Mouse (Mus musculus): ENCODE results near the gene Kit. TPM values are rescaled to one million over a fixed set of nuclear protein-coding genes. Genes with fewer than 3 reads are reported as not detected.
A peak's percentile ranks its signal among the peaks of the same experiment; 100 is the strongest.

The Kit gene
- polyA plus RNA-seq (2015; fragmentation: Nextera tagmentation; extraction: Ambion mirVana), result 14.5 and 15.6 TPM in 2 replicates

- peak within 1 kb of the TSS; percentile 99 for H3K4me2 ChIP-seq (ENCODE audit: low read length)
- H3K9me3 ChIP-seq (replicated peaks; ENCODE audit: low read length), result no peaks in the 10 kb centered on the region
- H3K4me3 ChIP-seq (replicated peaks; ENCODE audit: low read depth, low read length), result peak within 1 kb of the TSS; percentile 57
- 0 out of 2 replicates have a peak within 1 kb of the TSS, but pooled peaks have one; percentile 9 for H3K27ac ChIP-seq
- peak within 1 kb of the TSS; percentile 64 for H3K9ac ChIP-seq (ENCODE audit: low read depth, low read length)
- no peak for TF ChIP-seq CTCF (IDR thresholded peaks at IDR 0.05; ENCODE audit: low read depth)
- H3K36me3 ChIP-seq (ENCODE audit: insufficient read depth, low read length), result no peaks in the 10 kb centered on the region
- WGBS, result under 1% methylated on average over 65 of the region's 65 CpGs
- 0 out of 2 replicates have a peak, but pooled peaks cover 2% of the 10 kb centered on the region for H3K4me1 ChIP-seq (replicated peaks; ENCODE audit: insufficient read depth, low read length)
- peak; percentile 93 for DNase-seq (ENCODE audit: low spot score)
- H3K27me3 ChIP-seq (ENCODE audit: insufficient read depth, low read length), result no peaks in the 10 kb centered on the region
- ATAC-seq (replicated peaks; ENCODE audit: low FRiP score, low read depth), result peak; percentile 85
Measured at GRCm38 (mm10) chr5:75574852-75575566, at the start of gene Kit. Gene Kit, plus strand, starts transcription at chr5:75574916.

- Histone ChIP-seq H3K9ac (ENCODE audit: low read depth, low read length) (no peak overlapping the region), H3K4me1 (replicated peaks; ENCODE audit: insufficient read depth, low read length) (no peaks in the 10 kb centered on the region), H3K9me3 (replicated peaks; ENCODE audit: low read length) (no peaks in the 10 kb centered on the region), H3K27ac (no peak overlapping the region), H3K4me3 (replicated peaks; ENCODE audit: low read depth, low read length) (no peak overlapping the region), H3K27me3 (ENCODE audit: insufficient read depth, low read length) (no peaks in the 10 kb centered on the region), H3K36me3 (ENCODE audit: insufficient read depth, low read length) (no peaks in the 10 kb centered on the region), H3K4me2 (ENCODE audit: low read length) (no peak overlapping the region)
- TF ChIP-seq CTCF (IDR thresholded peaks at IDR 0.05; ENCODE audit: low read depth), result no peak
- ATAC-seq (replicated peaks; ENCODE audit: low FRiP score, low read depth), result no peak
- WGBS, result 66% methylated on average over 3 of the region's 3 CpGs
- no peak for DNase-seq (ENCODE audit: low spot score)
Measured at GRCm38 (mm10) chr5:75536156-75536555, 38.6 kb upstream of the Kit start.

- Histone ChIP-seq H3K36me3 (ENCODE audit: insufficient read depth, low read length) (no peaks in the 10 kb centered on the region), H3K9ac (ENCODE audit: low read depth, low read length) (no peak overlapping the region), H3K4me2 (ENCODE audit: low read length) (no peak overlapping the region), H3K27ac (no peak overlapping the region), H3K9me3 (replicated peaks; ENCODE audit: low read length) (no peaks in the 10 kb centered on the region), H3K27me3 (ENCODE audit: insufficient read depth, low read length) (no peaks in the 10 kb centered on the region), H3K4me1 (replicated peaks; ENCODE audit: insufficient read depth, low read length) (no peaks in the 10 kb centered on the region), H3K4me3 (replicated peaks; ENCODE audit: low read depth, low read length) (no peak overlapping the region)
- ATAC-seq (replicated peaks; ENCODE audit: low FRiP score, low read depth) (no peak), DNase-seq (ENCODE audit: low spot score) (no peak)
- TF ChIP-seq CTCF (IDR thresholded peaks at IDR 0.05; ENCODE audit: low read depth), result no peak
- 46% methylated on average over 4 of the region's 4 CpGs for WGBS
Measured at GRCm38 (mm10) chr5:75537717-75538116, 37.0 kb upstream of the Kit start.

- no peaks in the 10 kb centered on the region for H3K36me3 ChIP-seq (ENCODE audit: insufficient read depth, low read length)
- 44% methylated on average over 4 of the region's 4 CpGs for whole genome bisulfite sequencing
- H3K27ac ChIP-seq, result no peak overlapping the region
- ATAC-seq (replicated peaks; ENCODE audit: low FRiP score, low read depth), result no peak
- H3K9ac ChIP-seq (ENCODE audit: low read depth, low read length), result no peak overlapping the region
- no peaks in the 10 kb centered on the region for H3K27me3 ChIP-seq (ENCODE audit: insufficient read depth, low read length)
- DNase-seq (ENCODE audit: low spot score), result no peak
- no peaks in the 10 kb centered on the region for H3K4me1 ChIP-seq (replicated peaks; ENCODE audit: insufficient read depth, low read length)
- H3K4me3 ChIP-seq (replicated peaks; ENCODE audit: low read depth, low read length), result no peak overlapping the region
- H3K9me3 ChIP-seq (replicated peaks; ENCODE audit: low read length), result no peaks in the 10 kb centered on the region
- no peak overlapping the region for H3K4me2 ChIP-seq (ENCODE audit: low read length)
- TF ChIP-seq CTCF (IDR thresholded peaks at IDR 0.05; ENCODE audit: low read depth), result no peak
Measured at GRCm38 (mm10) chr5:75538458-75538857, 36.3 kb upstream of the Kit start.

GRCm38 (mm10) chr5:75539098-75539497 lies 35.6 kb upstream of the Kit start:
- Histone ChIP-seq H3K9ac (ENCODE audit: low read depth, low read length) (no peak overlapping the region), H3K27me3 (ENCODE audit: insufficient read depth, low read length) (no peaks in the 10 kb centered on the region), H3K4me2 (ENCODE audit: low read length) (no peak overlapping the region), H3K27ac (no peak overlapping the region), H3K4me3 (replicated peaks; ENCODE audit: low read depth, low read length) (no peak overlapping the region), H3K9me3 (replicated peaks; ENCODE audit: low read length) (no peaks in the 10 kb centered on the region), H3K4me1 (replicated peaks; ENCODE audit: insufficient read depth, low read length) (no peaks in the 10 kb centered on the region), H3K36me3 (ENCODE audit: insufficient read depth, low read length) (no peaks in the 10 kb centered on the region)
- 19% methylated on average over 6 of the region's 6 CpGs for WGBS
- DNase-seq (ENCODE audit: low spot score) (peak; percentile 21), ATAC-seq (replicated peaks; ENCODE audit: low FRiP score, low read depth) (no peak)
- no peak for TF ChIP-seq CTCF (IDR thresholded peaks at IDR 0.05; ENCODE audit: low read depth)

- Histone ChIP-seq H3K27ac (no peak overlapping the region), H3K4me1 (replicated peaks; ENCODE audit: insufficient read depth, low read length) (no peaks in the 10 kb centered on the region; the same call in 1 of the 2 replicates), H3K4me2 (ENCODE audit: low read length) (no peak overlapping the region), H3K4me3 (replicated peaks; ENCODE audit: low read depth, low read length) (no peak overlapping the region), H3K9me3 (replicated peaks; ENCODE audit: low read length) (no peaks in the 10 kb centered on the region), H3K9ac (ENCODE audit: low read depth, low read length) (no peak overlapping the region), H3K36me3 (ENCODE audit: insufficient read depth, low read length) (no peaks in the 10 kb centered on the region), H3K27me3 (ENCODE audit: insufficient read depth, low read length) (no peaks in the 10 kb centered on the region)
- ATAC-seq (replicated peaks; ENCODE audit: low FRiP score, low read depth), result no peak
- 83% methylated on average over 3 of the region's 3 CpGs for WGBS
- no peak for TF ChIP-seq CTCF (IDR thresholded peaks at IDR 0.05; ENCODE audit: low read depth)
- no peak for DNase-seq (ENCODE audit: low spot score)
Measured at GRCm38 (mm10) chr5:75543757-75544156, 31.0 kb upstream of the Kit start.

Measured in kidney, postnatal 0 days (tissue).